Mouse (Mus musculus): ENCODE data around the gene Serpinb1a. TPM values are rescaled to one million over a fixed set of nuclear protein-coding genes. Genes with fewer than 3 reads are reported as not detected.
"Not testable (repeated sequence)": the region's sequence is repeated elsewhere in the genome, so short reads cannot be mapped to it uniquely, and the experiment has no call there.

Gene Serpinb1a
- polyA plus RNA-seq (2016; fragmentation: Nextera tagmentation; extraction: Ambion mirVana), result 1.5 and 1.9 TPM in 2 replicates

- Histone ChIP-seq H3K9me3 (no peaks in the 10 kb centered on the region), H3K4me1 (replicated peaks) (peaks cover 12% of the 10 kb centered on the region), H3K4me2 (no peak within 1 kb of the TSS), H3K4me3 (replicated peaks) (no peak within 1 kb of the TSS), H3K27me3 (no peaks in the 10 kb centered on the region), H3K9ac (replicated peaks) (no peak within 1 kb of the TSS), H3K36me3 (no peaks in the 10 kb centered on the region), H3K27ac (no peak within 1 kb of the TSS)
- ATAC-seq (ENCODE audit: insufficient number of reproducible peaks, insufficient read depth, low FRiP score, low TSS enrichment, low read depth), result peak; percentile 78; the same call in 1 of the 2 replicates
- WGBS, result 42% methylated on average over 10 of the region's 10 CpGs
Observed at GRCm38 (mm10) chr13:32850668-32851404, at the start of gene Serpinb1a. TSS of gene Serpinb1a (minus strand) at chr13:32851185.

GRCm38 (mm10) chr13:32900639-32901038 is 49.7 kb upstream of the Serpinb1a start:
- no peaks in the 10 kb centered on the region for H3K4me1 ChIP-seq (replicated peaks)
- no peak for ATAC-seq (ENCODE audit: insufficient number of reproducible peaks, insufficient read depth, low FRiP score, low TSS enrichment, low read depth)
- no peak overlapping the region for H3K4me3 ChIP-seq (replicated peaks)
- 21% methylated on average over 2 of the region's 2 CpGs for WGBS
- H3K9me3 ChIP-seq, result no peaks in the 10 kb centered on the region
- no peaks in the 10 kb centered on the region for H3K36me3 ChIP-seq
- no peak overlapping the region for H3K27ac ChIP-seq
- no peaks in the 10 kb centered on the region for H3K27me3 ChIP-seq
- H3K4me2 ChIP-seq, result no peak overlapping the region
- H3K9ac ChIP-seq (replicated peaks), result no peak overlapping the region

- 87% methylated on average over 2 of the region's 2 CpGs for WGBS
Observed at GRCm38 (mm10) chr13:32899114-32899513, 48.1 kb upstream of the Serpinb1a start.

GRCm38 (mm10) chr13:32898111-32898510 is 47.1 kb upstream of the Serpinb1a start, which contains the start of gene Serpinb1c:
TSS of gene Serpinb1c (minus strand) at chr13:32898211.
- Histone ChIP-seq H3K4me3 (replicated peaks) (no peak within 1 kb of the TSS), H3K27ac (no peak within 1 kb of the TSS), H3K4me1 (replicated peaks) (no peaks in the 10 kb centered on the region), H3K9me3 (no peaks in the 10 kb centered on the region), H3K9ac (replicated peaks) (no peak within 1 kb of the TSS), H3K4me2 (no peak within 1 kb of the TSS), H3K36me3 (no peaks in the 10 kb centered on the region), H3K27me3 (no peaks in the 10 kb centered on the region)
- 72% methylated on average over 2 of the region's 2 CpGs for WGBS
- no peak for ATAC-seq (ENCODE audit: insufficient number of reproducible peaks, insufficient read depth, low FRiP score, low TSS enrichment, low read depth)

More at GRCm38 (mm10) chr13:32899114-32899513, 48.1 kb upstream of the Serpinb1a start:
- not testable (repeated sequence) for ATAC-seq (ENCODE audit: insufficient number of reproducible peaks, insufficient read depth, low FRiP score, low TSS enrichment, low read depth); H3K9me3 ChIP-seq; H3K9ac ChIP-seq (replicated peaks); H3K4me3 ChIP-seq (replicated peaks); H3K4me1 ChIP-seq (replicated peaks); H3K4me2 ChIP-seq; H3K27me3 ChIP-seq; H3K27ac ChIP-seq; H3K36me3 ChIP-seq

- 75% methylated on average over 4 of the region's 4 CpGs for WGBS
- no peaks in the 10 kb centered on the region for H3K4me1 ChIP-seq (replicated peaks)
- H3K36me3 ChIP-seq, result no peaks in the 10 kb centered on the region
- no peaks in the 10 kb centered on the region for H3K9me3 ChIP-seq
- H3K27me3 ChIP-seq, result no peaks in the 10 kb centered on the region
- H3K4me2 ChIP-seq, result no peak overlapping the region
- no peak for ATAC-seq (ENCODE audit: insufficient number of reproducible peaks, insufficient read depth, low FRiP score, low TSS enrichment, low read depth)
- no peak overlapping the region for H3K9ac ChIP-seq (replicated peaks)
- no peak overlapping the region for H3K4me3 ChIP-seq (replicated peaks)
- no peak overlapping the region for H3K27ac ChIP-seq
Observed at GRCm38 (mm10) chr13:32896931-32897330, 45.9 kb upstream of the Serpinb1a start.

GRCm38 (mm10) chr13:32884755-32885154 is 33.8 kb upstream of the Serpinb1a start:
- Histone ChIP-seq H3K36me3 (no peaks in the 10 kb centered on the region), H3K27me3 (no peaks in the 10 kb centered on the region), H3K27ac (no peak overlapping the region), H3K4me1 (replicated peaks) (no peaks in the 10 kb centered on the region), H3K9me3 (no peaks in the 10 kb centered on the region), H3K4me2 (no peak overlapping the region), H3K9ac (replicated peaks) (no peak overlapping the region), H3K4me3 (replicated peaks) (no peak overlapping the region)
- ATAC-seq (ENCODE audit: insufficient number of reproducible peaks, insufficient read depth, low FRiP score, low TSS enrichment, low read depth), result no peak

- H3K4me1 ChIP-seq (replicated peaks), result no peaks in the 10 kb centered on the region
- ATAC-seq (ENCODE audit: insufficient number of reproducible peaks, insufficient read depth, low FRiP score, low TSS enrichment, low read depth), result no peak
- H3K27me3 ChIP-seq, result no peaks in the 10 kb centered on the region
- H3K9ac ChIP-seq (replicated peaks), result no peak overlapping the region
- no peaks in the 10 kb centered on the region for H3K9me3 ChIP-seq
- no peak overlapping the region for H3K27ac ChIP-seq
- H3K4me2 ChIP-seq, result no peak overlapping the region
- H3K4me3 ChIP-seq (replicated peaks), result no peak overlapping the region
- H3K36me3 ChIP-seq, result no peaks in the 10 kb centered on the region
- WGBS, result 73% methylated on average over 1 of the region's 1 CpGs
Observed at GRCm38 (mm10) chr13:32873862-32874261, 22.9 kb upstream of the Serpinb1a start.

- Histone ChIP-seq H3K27ac (no peak overlapping the region), H3K4me2 (no peak overlapping the region), H3K4me1 (replicated peaks) (no peaks in the 10 kb centered on the region), H3K36me3 (no peaks in the 10 kb centered on the region), H3K9ac (replicated peaks) (no peak overlapping the region), H3K4me3 (replicated peaks) (no peak overlapping the region), H3K27me3 (no peaks in the 10 kb centered on the region), H3K9me3 (no peaks in the 10 kb centered on the region)
- ATAC-seq (ENCODE audit: insufficient number of reproducible peaks, insufficient read depth, low FRiP score, low TSS enrichment, low read depth), result no peak
- WGBS, result 80% methylated on average over 5 of the region's 5 CpGs
Observed at GRCm38 (mm10) chr13:32868843-32869242, 17.9 kb upstream of the Serpinb1a start.

- H3K36me3 ChIP-seq; H3K9me3 ChIP-seq; H3K9ac ChIP-seq (replicated peaks); H3K4me3 ChIP-seq (replicated peaks); H3K27me3 ChIP-seq; ATAC-seq (ENCODE audit: insufficient number of reproducible peaks, insufficient read depth, low FRiP score, low TSS enrichment, low read depth); H3K4me1 ChIP-seq (replicated peaks); H3K4me2 ChIP-seq; H3K27ac ChIP-seq: not testable (repeated sequence)
- 85% methylated on average over 4 of the region's 4 CpGs for WGBS
Observed at GRCm38 (mm10) chr13:32868233-32868632, 17.2 kb upstream of the Serpinb1a start.

- Histone ChIP-seq H3K4me2 (no peak overlapping the region), H3K9me3 (no peaks in the 10 kb centered on the region), H3K27ac (no peak overlapping the region), H3K27me3 (peaks cover 7% of the 10 kb centered on the region; the same call in 1 of the 2 replicates), H3K4me1 (replicated peaks) (no peaks in the 10 kb centered on the region), H3K4me3 (replicated peaks) (no peak overlapping the region), H3K9ac (replicated peaks) (no peak overlapping the region), H3K36me3 (no peaks in the 10 kb centered on the region)
- ATAC-seq (ENCODE audit: insufficient number of reproducible peaks, insufficient read depth, low FRiP score, low TSS enrichment, low read depth), result no peak
- WGBS, result 63% methylated on average over 2 of the region's 2 CpGs
Observed at GRCm38 (mm10) chr13:32867030-32867429, 16.0 kb upstream of the Serpinb1a start.

- H3K9me3 ChIP-seq, result no peaks in the 10 kb centered on the region
- H3K36me3 ChIP-seq, result no peaks in the 10 kb centered on the region
- H3K4me2 ChIP-seq, result no peak overlapping the region
- H3K27me3 ChIP-seq, result peaks cover 7% of the 10 kb centered on the region; the same call in 1 of the 2 replicates
- WGBS, result 8% methylated on average over 9 of the region's 9 CpGs
- H3K4me3 ChIP-seq (replicated peaks), result no peak overlapping the region
- H3K4me1 ChIP-seq (replicated peaks), result no peaks in the 10 kb centered on the region
- no peak overlapping the region for H3K27ac ChIP-seq
- no peak for ATAC-seq (ENCODE audit: insufficient number of reproducible peaks, insufficient read depth, low FRiP score, low TSS enrichment, low read depth)
- H3K9ac ChIP-seq (replicated peaks), result no peak overlapping the region
Observed at GRCm38 (mm10) chr13:32866484-32866883, 15.5 kb upstream of the Serpinb1a start.

- Histone ChIP-seq H3K4me2 (no peak overlapping the region), H3K4me1 (replicated peaks) (no peaks in the 10 kb centered on the region), H3K9me3 (no peaks in the 10 kb centered on the region), H3K36me3 (no peaks in the 10 kb centered on the region), H3K27ac (no peak overlapping the region), H3K27me3 (peaks cover 7% of the 10 kb centered on the region; the same call in 1 of the 2 replicates), H3K9ac (replicated peaks) (no peak overlapping the region), H3K4me3 (replicated peaks) (no peak overlapping the region)
- no peak for ATAC-seq (ENCODE audit: insufficient number of reproducible peaks, insufficient read depth, low FRiP score, low TSS enrichment, low read depth)
- WGBS, result 54% methylated on average over 2 of the region's 2 CpGs
Observed at GRCm38 (mm10) chr13:32865591-32865990, 14.6 kb upstream of the Serpinb1a start.

All from limb, embryonic 12.5 days (tissue).